Mouse (Mus musculus) R1 (cell line): Measurements from ENCODE around the gene Spata6.

Experiments
- DNase-seq: peaks from one replicate; pipeline ENCODE4 v3.0.0-alpha.2; 2018; ENCODE audit warnings: low read depth, low spot score

Gene Spata6

DNA sequence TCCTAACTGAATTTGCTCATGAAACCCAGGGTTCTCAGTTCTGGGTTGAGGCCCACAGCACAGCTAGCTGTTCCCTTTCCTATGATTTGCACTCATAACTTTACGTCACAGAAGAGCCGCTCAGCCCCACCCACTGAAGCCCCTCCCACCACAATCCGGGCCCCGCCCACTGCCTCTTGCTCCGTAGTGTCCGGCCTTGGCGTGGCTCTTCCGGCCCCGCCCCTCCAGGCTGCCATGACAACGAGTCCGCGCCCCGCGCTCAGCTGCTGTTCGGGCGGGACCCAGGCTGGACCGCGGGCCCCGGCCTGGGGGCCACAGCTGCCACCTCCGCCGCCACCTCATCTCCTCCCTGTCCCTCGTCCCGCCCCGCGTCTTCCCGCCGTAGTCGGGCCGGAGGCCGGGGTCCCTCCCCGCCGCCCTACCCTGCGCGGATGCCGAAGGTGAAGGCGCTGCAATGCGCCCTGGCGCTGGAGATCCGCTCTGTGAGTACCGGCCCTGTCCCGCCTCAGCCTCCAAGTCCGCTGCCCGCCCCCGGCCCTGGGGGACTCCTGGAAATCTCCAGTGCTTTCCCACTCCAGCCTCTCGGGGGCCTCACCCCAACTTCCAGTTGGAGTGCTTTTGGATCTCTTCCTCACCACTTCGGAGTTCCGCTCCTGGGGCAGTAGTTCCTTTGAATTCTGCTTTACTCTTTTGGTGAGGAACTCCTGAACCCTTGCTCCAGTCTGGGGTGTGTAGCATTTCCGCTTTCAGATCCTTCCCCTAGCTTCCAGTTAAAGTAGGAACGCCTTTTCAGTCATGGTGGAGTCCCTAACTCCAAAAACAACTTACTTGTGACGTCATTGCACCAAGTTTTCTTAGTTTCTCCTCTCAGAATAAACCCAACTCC is at the start of gene Spata6:
Gene Spata6, plus strand, starts transcription at position 209 of the 886 bp plus-strand sequence.
- peak; percentile 91 for DNase-seq

- DNase-seq, result no peak
These were observed 49.0 kb upstream of the Spata6 start for GRCm38 (mm10) chr4:111670566-111671421.

DNA sequence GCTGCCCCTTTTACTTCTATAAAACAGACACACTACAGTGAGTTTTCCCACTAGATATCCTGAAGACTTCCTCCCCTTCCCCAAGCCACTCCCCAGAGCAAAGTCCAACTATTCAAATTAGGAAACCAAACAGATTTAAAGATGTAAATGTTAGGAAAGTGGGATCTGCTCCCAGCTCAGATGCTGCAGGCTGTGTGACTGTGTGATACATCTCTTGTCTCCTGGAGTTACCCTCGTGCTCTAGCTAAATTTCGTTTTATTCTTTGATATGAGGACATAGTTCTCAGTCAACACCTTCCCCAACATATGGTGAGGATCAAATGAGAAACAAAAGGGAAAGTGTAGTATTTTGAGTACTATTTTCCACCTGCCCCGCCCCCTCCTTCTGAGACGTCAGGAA is 48.3 kb upstream of the Spata6 start:
- no peak for DNase-seq

GRCm38 (mm10) chr4:111673904-111674303 is 45.9 kb upstream of the Spata6 start:
- DNase-seq, result no peak

- DNase-seq, result no peak
These were observed 37.9 kb upstream of the Spata6 start for GRCm38 (mm10) chr4:111681926-111682325.

DNA sequence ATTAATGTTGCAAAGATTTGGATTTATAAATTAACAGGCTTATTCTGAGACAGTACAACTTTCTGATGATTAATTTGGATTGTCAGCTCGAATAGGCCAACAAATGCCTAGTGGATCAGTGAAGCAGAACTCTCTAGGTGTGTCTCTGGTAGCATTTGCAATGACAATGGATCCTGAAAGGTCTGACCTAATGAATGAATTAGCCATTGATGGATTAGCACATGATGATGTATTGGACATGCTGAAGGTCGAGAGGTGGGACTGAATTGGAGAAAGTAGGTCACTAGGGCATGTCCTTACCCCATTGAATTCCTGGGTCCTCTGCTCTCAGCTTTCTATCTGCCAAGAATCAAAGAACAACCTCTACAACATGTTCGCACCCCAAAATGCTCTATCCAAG is 37.0 kb upstream of the Spata6 start:
- DNase-seq, result peak; percentile 33

- no peak for DNase-seq
These were observed 35.9 kb upstream of the Spata6 start for GRCm38 (mm10) chr4:111683843-111684242.

- no peak for DNase-seq
These were observed 33.8 kb upstream of the Spata6 start for GRCm38 (mm10) chr4:111685951-111686350.

DNA sequence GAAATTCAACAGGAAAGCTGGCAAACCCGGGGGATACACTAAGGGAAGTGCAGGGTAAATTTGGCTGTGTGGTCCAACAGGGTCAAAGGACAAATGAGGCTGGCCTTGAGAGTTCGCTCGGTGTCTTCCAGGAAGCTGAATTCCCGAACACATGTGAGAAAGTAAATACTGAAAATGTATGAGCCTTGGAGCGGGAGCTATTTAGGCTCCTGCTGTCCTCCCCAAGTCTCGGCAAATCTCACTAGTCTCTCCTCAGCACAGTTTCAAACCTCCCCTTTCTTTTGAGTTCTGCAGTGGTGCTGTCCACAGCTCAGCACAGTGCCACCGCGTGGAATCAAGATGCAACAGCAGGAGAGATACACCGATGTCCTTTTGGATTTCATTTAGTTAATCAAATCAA is 32.8 kb upstream of the Spata6 start:
- DNase-seq, result peak; percentile 86

DNA sequence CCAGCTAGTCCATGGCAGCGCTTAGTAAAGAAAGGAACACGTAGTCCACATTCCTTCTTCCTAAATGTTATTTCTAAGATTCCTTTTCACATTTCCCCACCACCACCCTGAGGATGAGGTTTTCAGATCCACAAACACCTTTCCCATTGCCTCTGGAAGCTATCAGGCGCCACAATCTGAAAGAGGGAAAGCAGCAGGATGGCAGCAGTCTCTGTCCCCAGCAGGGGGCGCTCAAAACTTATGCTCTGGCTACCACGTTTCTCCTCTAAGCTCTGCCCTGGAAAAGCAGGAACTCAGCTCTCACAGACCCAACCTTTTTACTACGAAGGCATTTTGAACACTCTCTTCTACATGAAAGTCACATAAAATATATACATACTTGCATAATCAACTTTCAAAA is 32.2 kb upstream of the Spata6 start:
- DNase-seq, result peak; percentile 83

DNA sequence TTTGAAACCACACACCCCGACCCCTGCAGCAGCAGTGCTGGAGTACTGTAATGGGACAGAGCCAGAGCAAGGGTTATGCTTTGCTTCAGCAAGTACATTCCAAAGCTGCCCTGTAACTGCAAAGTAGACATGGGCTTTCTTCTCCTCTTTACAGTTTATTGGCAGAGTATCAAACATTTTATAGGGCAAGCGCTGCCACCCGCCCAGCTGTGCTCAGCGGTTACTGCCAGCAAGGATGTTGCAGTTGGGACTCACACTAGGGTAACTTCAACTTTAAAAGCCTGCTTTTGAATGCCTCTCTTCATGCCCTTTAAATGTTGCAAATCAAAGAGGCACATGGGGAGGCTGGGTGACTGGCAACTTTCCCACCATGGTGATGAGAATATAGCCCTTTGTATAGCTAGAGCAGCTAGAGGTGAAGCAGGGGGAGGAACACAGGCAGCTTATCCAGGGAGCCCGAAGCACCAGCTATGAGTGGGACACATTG is 28.7 kb upstream of the Spata6 start:
- DNase-seq, result no peak

DNA sequence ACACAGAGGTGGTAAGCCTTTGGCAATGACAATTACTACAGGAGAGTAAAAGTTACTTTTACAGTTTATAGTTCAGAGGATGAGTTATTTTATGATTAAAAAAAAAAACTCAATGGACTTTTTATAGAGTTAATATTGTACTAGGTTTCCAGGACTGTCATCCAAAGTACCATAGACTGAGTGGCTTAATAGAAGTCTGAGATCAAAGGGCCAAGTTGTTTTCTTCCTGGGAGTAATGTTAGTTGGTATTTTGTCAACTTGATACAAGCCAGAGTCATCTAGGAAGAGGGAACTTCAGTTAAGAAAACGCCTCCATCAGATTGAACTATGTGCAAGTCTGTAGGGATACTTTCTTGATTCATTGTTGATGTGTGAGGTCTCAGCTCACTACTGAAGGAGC is 18.4 kb upstream of the Spata6 start:
- DNase-seq, result no peak

DNA sequence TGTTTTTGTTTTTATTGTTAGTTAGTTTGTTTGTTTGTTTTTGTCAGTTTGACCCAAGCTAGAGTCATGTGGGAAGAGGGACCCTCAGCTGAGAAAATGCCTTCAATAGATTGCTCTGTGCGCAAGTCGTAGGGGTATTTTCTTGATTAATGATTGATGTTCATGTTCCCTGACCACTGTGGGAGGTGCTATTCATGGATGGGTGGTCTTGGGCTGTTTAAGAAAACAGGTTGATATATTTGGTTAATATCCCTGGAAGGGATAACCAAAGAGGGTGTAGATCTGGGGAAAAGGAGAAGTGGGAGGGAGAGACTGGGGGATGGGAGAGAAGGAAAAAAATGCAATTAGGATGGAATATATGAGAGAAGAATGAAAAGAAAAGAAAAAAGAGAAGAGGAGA is 15.7 kb upstream of the Spata6 start:
- DNase-seq, result no peak

GRCm38 (mm10) chr4:111704975-111705374 is 14.8 kb upstream of the Spata6 start:
- DNase-seq, result no peak

GRCm38 (mm10) chr4:111719296-111719695 is 488 bp upstream of the Spata6 start:
- no peak for DNase-seq

- DNase-seq, result no peak
These were observed 849 bp downstream of the Spata6 start for GRCm38 (mm10) chr4:111720662-111721003.

GRCm38 (mm10) chr4:111721121-111721840 is 1.5 kb downstream of the Spata6 start:
- peak; percentile 18 for DNase-seq

GRCm38 (mm10) chr4:111737551-111737950 is 17.8 kb downstream of the Spata6 start:
- DNase-seq, result no peak

- peak; percentile 27 for DNase-seq
These were observed 60.7 kb downstream of the Spata6 start for GRCm38 (mm10) chr4:111780533-111780932.

- DNase-seq, result no peak
These were observed 80.1 kb downstream of the Spata6 start for GRCm38 (mm10) chr4:111799892-111800291.

DNA sequence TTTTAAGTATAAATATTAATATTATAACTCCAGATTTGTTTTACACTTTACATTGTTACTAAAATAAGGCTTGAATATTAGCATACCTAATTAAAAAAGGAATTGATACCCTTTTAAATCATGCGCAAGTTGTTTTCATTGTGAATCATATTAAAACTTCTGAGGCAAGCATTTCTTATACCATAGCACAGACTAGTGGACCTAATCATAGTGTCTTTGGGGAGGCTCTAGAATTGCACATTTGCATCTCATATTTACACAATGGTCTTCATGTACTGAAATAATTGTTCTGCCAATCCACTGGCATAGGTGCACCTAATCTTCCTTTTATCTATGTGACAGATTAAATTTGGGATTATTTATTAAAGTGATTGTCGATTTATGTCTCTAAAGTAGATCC is 83.4 kb downstream of the Spata6 start:
- no peak for DNase-seq

DNA sequence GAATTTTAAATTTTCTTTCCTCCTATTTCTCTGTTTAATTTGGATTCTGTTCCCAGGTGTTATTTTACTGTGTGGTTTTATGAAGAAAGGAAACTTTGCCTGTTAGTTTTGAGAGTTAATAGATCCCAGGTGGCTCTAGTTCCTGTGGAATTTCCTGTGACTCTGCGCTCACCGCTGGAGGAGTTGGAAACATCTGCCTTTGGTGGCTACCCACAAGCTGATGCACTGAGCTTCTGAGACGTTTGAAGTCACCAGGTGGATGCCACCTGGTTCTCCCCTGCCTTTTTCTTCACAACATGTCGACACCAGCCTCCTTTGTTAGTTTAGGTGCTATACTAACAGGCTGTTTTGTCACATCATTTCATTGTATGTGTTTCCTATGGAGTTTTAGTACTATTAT is 97.7 kb downstream of the Spata6 start:
- DNase-seq, result no peak
